Mouse (Mus musculus) lung, postnatal 0 days (tissue): ENCODE results near the gene Wwc2. TPM values are rescaled to one million over a fixed set of nuclear protein-coding genes. Genes with fewer than 3 reads are reported as not detected.
A peak's percentile ranks its signal among the peaks of the same experiment; 100 is the strongest.

Source experiments
- ATAC-seq: fragments of 200-750 bp; cut with Nextera tagmentation; 2 replicates; pipeline ENCODE4 v1.8.0; 2017; ENCODE audit warnings: moderate library complexity
- DNase-seq: peaks from one replicate; pipeline ENCODE4 v3.0.0-alpha.2; 2016; ENCODE audit warnings: low spot score
- H3K27ac ChIP-seq: fragments of 300-500 bp; sonication (generic); 2 replicates; pipeline ENCODE4 v1.5.1; 2014; ENCODE audit warnings: antibody characterized with exemption, mild to moderate bottlenecking, low read length, mixed read lengths
- H3K27me3 ChIP-seq: fragments of 300-500 bp; sonication (generic); replicated peaks from 2 replicates; pipeline ENCODE4 v1.6.1; 2014; ENCODE audit warnings: low read length, mixed read lengths; ENCODE audit not compliant: insufficient read depth
- H3K36me3 ChIP-seq: fragments of 300-500 bp; sonication (generic); 2 replicates; pipeline ENCODE4 v1.6.1; 2014; ENCODE audit warnings: low read length, mixed read lengths; ENCODE audit not compliant: insufficient read depth
- H3K4me1 ChIP-seq: fragments of 300-500 bp; sonication (generic); 2 replicates; pipeline ENCODE4 v1.6.1; 2014; ENCODE audit warnings: antibody characterized with exemption, low read depth, low read length, mixed read lengths; ENCODE audit not compliant: insufficient read depth
- H3K4me2 ChIP-seq: fragments of 300-500 bp; sonication (generic); replicated peaks from 2 replicates; pipeline ENCODE4 v1.6.1; 2014; ENCODE audit warnings: low read depth, mild to moderate bottlenecking, low read length, moderate library complexity, mixed read lengths
- H3K4me3 ChIP-seq: fragments of 300-500 bp; sonication (generic); 2 replicates; pipeline ENCODE4 v1.5.1; 2014; ENCODE audit warnings: low read depth, low read length
- H3K9ac ChIP-seq: fragments of 300-500 bp; sonication (generic); replicated peaks from 2 replicates; pipeline ENCODE4 v1.6.1; 2014; ENCODE audit warnings: low read depth, mild to moderate bottlenecking
- H3K9me3 ChIP-seq: fragments of 300-500 bp; sonication (generic); 2 replicates; pipeline ENCODE4 v1.6.1; 2016; ENCODE audit warnings: low read length, mixed read lengths
- CTCF ChIP-seq: IDR thresholded peaks from 2 replicates; pipeline ENCODE4 v1.5.1; 2016; ENCODE audit warnings: antibody characterized with exemption, mild to moderate bottlenecking
- EP300 ChIP-seq: IDR thresholded peaks from 2 replicates; pipeline ENCODE4 v1.6.1; 2016; ENCODE audit warnings: antibody characterized with exemption, mild to moderate bottlenecking, control low read depth
- WGBS: fragments of 180-500 bp; shearing (Covaris S2); extraction: QIAGEN DNeasy Blood & Tissue Kit; methylation state at CpG from one replicate; pipeline ENCODE4 v1.1.7; 2014; 5-methylcytosine and 5-hydroxymethylcytosine counted together
- polyA plus RNA-seq: library from polyadenylated mRNA; unstranded; fragments of >200 nt; fragmentation: Nextera tagmentation; extraction: Ambion mirVana; gene quantifications from 2 replicates; pipeline ENCODE4 v1.2.1, GENCODE M21; 2015

Wwc2 gene
- polyA plus RNA-seq, 1 experiment from 2014 or later, result 19.1 TPM

DNA sequence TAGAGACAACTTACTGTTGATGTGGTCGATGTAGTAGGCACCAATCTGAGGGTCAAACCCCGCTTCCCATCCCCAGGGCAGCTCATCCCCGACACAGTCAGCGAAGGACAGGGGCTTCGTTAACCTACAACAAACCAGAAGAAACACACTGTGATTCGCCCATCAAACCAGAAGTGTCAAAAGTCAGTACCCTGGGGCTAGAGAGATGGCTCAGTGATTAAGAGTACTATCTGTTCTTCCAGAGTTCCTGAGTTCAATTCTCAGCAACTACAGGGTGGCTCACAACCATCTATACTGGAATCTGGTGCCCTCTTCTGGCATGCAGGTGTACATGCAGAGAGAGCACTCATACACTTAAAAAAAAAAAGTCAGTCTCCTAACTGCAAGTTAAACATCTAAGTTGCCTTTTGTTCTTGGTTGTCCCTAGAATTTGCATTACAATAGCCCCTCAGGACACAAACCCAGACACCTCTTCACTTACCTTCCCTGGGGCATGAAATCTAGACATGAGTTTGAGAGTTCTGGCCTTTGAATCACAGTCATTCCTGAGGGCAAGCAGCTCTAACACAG, 70.1 kb downstream of the Wwc2 start:
- TF ChIP-seq CTCF (peak; percentile 64), EP300 (no peak)
- H3K4me1 ChIP-seq, result peaks cover 8% of the 10 kb centered on the region; the same call in 1 of the 2 replicates
- WGBS, result 90% methylated on average over 6 of the region's 6 CpGs

GRCm38 (mm10) chr8:47917060-47918035, 73.4 kb downstream of the Wwc2 start:
- Histone ChIP-seq H3K4me1 (peaks cover 4% of the 10 kb centered on the region; the same call in 1 of the 2 replicates), H3K27me3 (no peaks in the 10 kb centered on the region), H3K9me3 (no peaks in the 10 kb centered on the region), H3K9ac (no peak overlapping the region), H3K27ac (no peak overlapping the region), H3K36me3 (0 out of 2 replicates have a peak, but pooled peaks cover 3% of the 10 kb centered on the region), H3K4me2 (no peak overlapping the region), H3K4me3 (no peak overlapping the region)
- TF ChIP-seq EP300, result no peak
- no peak for TF ChIP-seq CTCF
- DNase-seq (peak; percentile 75), ATAC-seq (peak; percentile 58)
- WGBS, result 70% methylated on average over 19 of the region's 19 CpGs

More for the DNA sequence above, 70.1 kb downstream of the Wwc2 start:
- peak; percentile 30 for DNase-seq
- no peak overlapping the region for H3K4me2 ChIP-seq
- H3K36me3 ChIP-seq, result 0 out of 2 replicates have a peak, but pooled peaks cover 3% of the 10 kb centered on the region
- no peak overlapping the region for H3K4me3 ChIP-seq
- ATAC-seq, result no peak
- no peak overlapping the region for H3K27ac ChIP-seq
- H3K27me3 ChIP-seq, result no peaks in the 10 kb centered on the region
- no peak overlapping the region for H3K9ac ChIP-seq
- no peaks in the 10 kb centered on the region for H3K9me3 ChIP-seq

DNA sequence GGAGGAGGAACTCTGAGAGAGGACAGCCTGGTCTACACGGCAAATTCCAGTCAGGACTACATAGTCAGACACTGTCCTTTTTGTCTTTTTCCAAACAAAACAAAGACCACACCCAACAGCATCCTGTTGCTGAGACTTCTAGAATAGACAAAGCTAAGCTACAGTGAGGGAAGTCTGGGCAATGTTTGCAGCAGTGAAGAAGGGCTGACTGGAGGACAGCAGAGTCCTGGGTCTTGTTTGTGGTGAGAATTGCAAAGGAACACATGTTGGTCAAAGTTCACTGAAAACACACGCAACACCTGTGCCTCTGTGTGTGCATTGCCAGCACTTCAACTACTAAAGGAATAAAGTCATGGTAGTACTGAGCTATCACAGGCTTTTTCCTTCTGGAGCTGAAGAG, 75.2 kb downstream of the Wwc2 start:
- peak overlapping the region; percentile 48; the same call in 1 of the 2 replicates for H3K27ac ChIP-seq
- DNase-seq, result peak; percentile 23
- H3K36me3 ChIP-seq, result 0 out of 2 replicates have a peak, but pooled peaks cover 3% of the 10 kb centered on the region
- no peak overlapping the region for H3K4me2 ChIP-seq
- ATAC-seq, result peak; percentile 60
- no peak overlapping the region for H3K4me3 ChIP-seq
- no peaks in the 10 kb centered on the region for H3K9me3 ChIP-seq
- TF ChIP-seq CTCF (no peak), EP300 (no peak; the same call in 1 of the 2 replicates)
- H3K9ac ChIP-seq, result no peak overlapping the region
- H3K4me1 ChIP-seq, result no peaks in the 10 kb centered on the region; the same call in 1 of the 2 replicates
- no peaks in the 10 kb centered on the region for H3K27me3 ChIP-seq
- WGBS, result 61% methylated on average over 2 of the region's 2 CpGs

GRCm38 (mm10) chr8:47914946-47915345, 75.8 kb downstream of the Wwc2 start:
- H3K27me3 ChIP-seq, result no peaks in the 10 kb centered on the region
- 91% methylated on average over 7 of the region's 7 CpGs for WGBS
- no peak overlapping the region for H3K4me2 ChIP-seq
- 0 out of 2 replicates have a peak, but pooled peaks have one; percentile 19 for ATAC-seq
- no peak overlapping the region for H3K9ac ChIP-seq
- H3K27ac ChIP-seq, result no peak overlapping the region
- no peaks in the 10 kb centered on the region for H3K36me3 ChIP-seq
- H3K4me1 ChIP-seq, result no peaks in the 10 kb centered on the region; the same call in 1 of the 2 replicates
- H3K4me3 ChIP-seq, result no peak overlapping the region
- TF ChIP-seq EP300 (no peak), CTCF (no peak)
- H3K9me3 ChIP-seq, result no peaks in the 10 kb centered on the region
- DNase-seq, result no peak

DNA sequence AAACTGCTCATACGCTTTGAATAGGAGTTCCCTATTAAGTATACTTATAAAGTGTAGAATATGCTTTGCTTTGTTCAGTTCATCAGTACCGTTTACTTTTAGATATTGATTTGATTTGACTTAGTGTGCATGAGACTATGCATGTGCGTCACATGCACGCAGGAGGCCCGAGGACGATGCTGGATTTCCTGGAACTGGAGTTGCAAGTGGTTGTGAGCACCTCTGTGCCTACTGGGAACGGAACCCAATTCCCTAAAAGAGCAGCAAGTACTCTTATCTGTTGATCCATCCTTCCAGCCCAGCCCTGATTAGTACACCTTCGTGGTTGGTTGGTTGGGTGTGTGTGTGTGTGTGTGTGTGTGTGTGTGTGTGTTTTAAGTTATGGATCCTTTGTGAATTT, 76.6 kb downstream of the Wwc2 start:
- Histone ChIP-seq H3K9me3 (no peaks in the 10 kb centered on the region), H3K36me3 (no peaks in the 10 kb centered on the region), H3K27me3 (no peaks in the 10 kb centered on the region), H3K4me1 (no peaks in the 10 kb centered on the region; the same call in 1 of the 2 replicates), H3K9ac (no peak overlapping the region), H3K4me2 (no peak overlapping the region), H3K4me3 (no peak overlapping the region), H3K27ac (no peak overlapping the region)
- DNase-seq (no peak), ATAC-seq (no peak)
- 89% methylated on average over 8 of the region's 8 CpGs for WGBS
- TF ChIP-seq EP300 (no peak), CTCF (no peak)

DNA sequence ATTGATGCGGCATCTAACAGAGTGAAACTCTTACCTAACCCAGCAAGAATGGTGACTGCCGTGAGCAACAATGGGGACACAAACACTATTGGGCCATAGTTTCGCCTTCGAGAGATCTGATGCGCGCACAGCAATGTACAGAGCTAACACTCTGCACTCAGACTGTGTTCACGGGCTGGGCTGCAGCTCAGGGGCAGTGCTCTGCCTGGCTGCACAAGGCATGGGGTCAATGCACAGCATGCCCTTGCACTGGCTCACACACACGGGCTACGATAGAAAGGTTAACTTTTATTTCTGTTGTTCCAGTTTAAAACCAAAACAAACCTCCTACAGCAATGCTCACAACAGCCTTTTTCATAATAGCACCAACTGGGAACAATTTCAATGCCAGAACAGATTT, 77.1 kb downstream of the Wwc2 start:
- ATAC-seq, result no peak
- TF ChIP-seq CTCF (no peak), EP300 (no peak)
- H3K27ac ChIP-seq, result no peak overlapping the region
- no peaks in the 10 kb centered on the region for H3K9me3 ChIP-seq
- H3K4me1 ChIP-seq, result no peaks in the 10 kb centered on the region; the same call in 1 of the 2 replicates
- H3K4me3 ChIP-seq, result no peak overlapping the region
- DNase-seq, result no peak
- H3K9ac ChIP-seq, result no peak overlapping the region
- no peak overlapping the region for H3K4me2 ChIP-seq
- H3K27me3 ChIP-seq, result no peaks in the 10 kb centered on the region
- WGBS, result 92% methylated on average over 9 of the region's 9 CpGs
- no peaks in the 10 kb centered on the region for H3K36me3 ChIP-seq
